Mouse (Mus musculus) stomach, embryonic 14.5 days (tissue): ENCODE results near the gene Trim34a. TPM values are rescaled to one million over a fixed set of nuclear protein-coding genes. Genes with fewer than 3 reads are reported as not detected.

Experiments
- polyA plus RNA-seq: library from polyadenylated mRNA; unstranded; fragments of >200 nt; fragmentation: Nextera tagmentation; extraction: Ambion mirVana; gene quantifications from 2 replicates; pipeline ENCODE4 v1.2.1, GENCODE M21; 2014

Trim34a gene
- polyA plus RNA-seq, 1 experiment from 2014 or later = 1.8 TPM

Other genes with a start within 250 kb of the Trim34a start
- not detected in 2 replicates for gene Olfr638, start 245.7 kb upstream of the Trim34a start, polyA plus RNA-seq
- gene Olfr639, start 227.2 kb upstream of the Trim34a start, polyA plus RNA-seq = 0.03 TPM in 1 of 2 replicates, not detected in the other
- not detected in 2 replicates for gene Olfr640, start 218.9 kb upstream of the Trim34a start, polyA plus RNA-seq
- not detected in 2 replicates for gene Olfr641, start 209.0 kb upstream of the Trim34a start, polyA plus RNA-seq
- gene Olfr642, start 191.8 kb upstream of the Trim34a start, polyA plus RNA-seq = not detected in 2 replicates
- not detected in 2 replicates for gene 4930516K23Rik, start 183.0 kb upstream of the Trim34a start, polyA plus RNA-seq
- gene Olfr644, start 172.6 kb upstream of the Trim34a start, polyA plus RNA-seq = not detected in 2 replicates
- not detected in 2 replicates for gene Olfr645, start 159.0 kb upstream of the Trim34a start, polyA plus RNA-seq
- gene Olfr646, start 139.6 kb upstream of the Trim34a start, polyA plus RNA-seq = not detected in 2 replicates
- gene Ubqln5, start 114.6 kb upstream of the Trim34a start, polyA plus RNA-seq = not detected in 2 replicates
- gene Olfr643, start 107.1 kb upstream of the Trim34a start, polyA plus RNA-seq = not detected in 2 replicates
- not detected in 2 replicates for gene Ubqln3, start 101.2 kb upstream of the Trim34a start, polyA plus RNA-seq
- gene Ubqlnl, start 93.9 kb upstream of the Trim34a start, polyA plus RNA-seq = not detected in 2 replicates
- not detected in 2 replicates for gene Olfm5, start 79.6 kb upstream of the Trim34a start, polyA plus RNA-seq
- 0.25 and 0.34 TPM in 2 replicates for gene Olfr648, start 61.1 kb upstream of the Trim34a start, polyA plus RNA-seq
- not detected in 2 replicates for gene Olfr649, start 48.5 kb upstream of the Trim34a start, polyA plus RNA-seq
- 1.3 and 1.4 TPM in 2 replicates for gene Trim6, start 25.7 kb upstream of the Trim34a start, polyA plus RNA-seq
- 0.31 and 0.36 TPM in 2 replicates for gene Trim5, start 43.6 kb downstream of the Trim34a start, polyA plus RNA-seq
- gene Trim12a, start 71.0 kb downstream of the Trim34a start, polyA plus RNA-seq = 6.2 and 7.1 TPM in 2 replicates
- not detected in 2 replicates for gene Trim34b, start 85.0 kb downstream of the Trim34a start, polyA plus RNA-seq
- gene Trim12c, start 108.9 kb downstream of the Trim34a start, polyA plus RNA-seq = 2.6 and 3.1 TPM in 2 replicates
- 0.11 and 0.22 TPM in 2 replicates for gene Trim30b, start 125.4 kb downstream of the Trim34a start, polyA plus RNA-seq
- gene Trim30c, start 156.4 kb downstream of the Trim34a start, polyA plus RNA-seq = 0.20 TPM in 1 of 2 replicates, not detected in the other
- gene Trim30a, start 220.7 kb downstream of the Trim34a start, polyA plus RNA-seq = 1.4 and 1.9 TPM in 2 replicates